Mouse (Mus musculus) cerebellum, postnatal 36 days (tissue): ENCODE results near the gene Cmc1.

Source experiments
- DNase-seq, 2 experiments: peaks; one replicate each; pipeline ENCODE4 v3.0.0; 2021 to 2022; ENCODE audit warnings: mixed read lengths in 2 of 2

Cmc1 gene

DNA sequence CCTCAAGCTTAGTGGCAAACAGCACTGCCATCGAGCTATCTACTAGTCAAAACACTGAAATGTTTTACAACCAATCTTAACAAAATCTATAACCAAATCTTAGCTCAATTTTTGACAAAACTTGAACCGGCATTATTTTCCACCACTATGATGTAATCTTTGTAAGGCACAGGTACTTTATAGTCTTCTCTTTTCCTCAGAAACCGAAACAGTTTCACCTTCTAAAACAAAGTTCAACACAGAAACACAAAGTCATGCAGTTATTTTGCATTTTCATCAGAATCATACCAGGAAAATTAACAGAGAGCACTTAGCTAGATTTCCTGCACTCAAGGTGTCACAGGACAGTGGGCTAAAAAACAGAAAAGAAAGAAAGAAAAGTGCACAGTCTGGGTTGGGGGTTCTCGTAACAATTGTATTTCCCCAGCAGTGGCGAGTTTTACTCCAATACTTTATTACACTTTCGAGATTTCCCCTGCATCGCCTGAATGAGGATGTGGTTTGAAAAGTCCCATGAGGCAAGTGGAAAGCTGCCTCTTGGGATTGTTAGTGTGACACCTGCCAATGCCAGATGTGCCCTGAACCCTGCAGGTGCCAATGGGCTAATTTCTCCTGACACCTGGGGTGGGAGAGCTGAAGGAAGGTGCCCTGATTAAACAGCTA lies 40.1 kb downstream of the Cmc1 start:
- DNase-seq, result no peak

DNA sequence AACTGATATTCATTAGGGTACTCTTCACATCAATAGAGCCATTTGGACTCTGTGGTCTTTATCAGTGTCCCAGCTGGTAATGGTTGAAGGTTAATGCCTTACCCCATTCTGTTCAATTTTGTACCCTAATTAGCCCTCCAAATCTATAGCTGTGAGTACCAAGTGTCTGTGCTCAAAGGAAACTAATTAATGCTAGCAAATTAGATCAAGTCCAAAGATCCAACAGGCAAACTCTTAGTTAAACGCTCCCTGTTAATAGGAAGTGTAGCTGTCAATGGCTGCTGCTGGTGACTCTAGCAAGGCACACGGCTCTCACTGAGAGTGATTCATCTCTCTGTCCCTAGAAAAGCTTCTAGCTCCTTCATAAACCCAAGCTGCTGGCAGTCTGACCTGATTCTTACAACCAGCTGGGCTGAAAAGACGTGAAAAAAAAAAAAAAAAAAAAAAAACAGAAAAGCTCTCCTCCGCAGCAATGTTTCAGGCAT lies 41.4 kb downstream of the Cmc1 start:
- no peak for DNase-seq

DNA sequence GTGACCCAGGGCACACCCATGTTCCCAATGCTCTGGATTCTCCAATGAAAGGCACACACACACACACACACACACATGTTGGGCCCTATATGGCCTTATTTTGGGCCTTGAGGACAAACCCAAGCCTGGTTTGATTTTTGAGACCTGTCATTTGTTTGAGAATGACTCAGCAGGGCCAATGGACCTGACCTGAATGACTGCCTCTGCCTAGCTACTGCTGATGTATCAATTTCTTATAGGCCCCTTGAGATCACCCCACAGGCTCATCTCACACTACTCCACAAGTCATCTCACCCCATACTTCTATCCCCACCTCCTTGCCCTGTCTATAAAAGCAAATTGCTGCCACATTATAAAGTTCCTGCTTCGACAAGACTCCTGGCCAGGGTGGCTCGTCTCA lies 48.2 kb downstream of the Cmc1 start:
- DNase-seq, result no peak

DNA sequence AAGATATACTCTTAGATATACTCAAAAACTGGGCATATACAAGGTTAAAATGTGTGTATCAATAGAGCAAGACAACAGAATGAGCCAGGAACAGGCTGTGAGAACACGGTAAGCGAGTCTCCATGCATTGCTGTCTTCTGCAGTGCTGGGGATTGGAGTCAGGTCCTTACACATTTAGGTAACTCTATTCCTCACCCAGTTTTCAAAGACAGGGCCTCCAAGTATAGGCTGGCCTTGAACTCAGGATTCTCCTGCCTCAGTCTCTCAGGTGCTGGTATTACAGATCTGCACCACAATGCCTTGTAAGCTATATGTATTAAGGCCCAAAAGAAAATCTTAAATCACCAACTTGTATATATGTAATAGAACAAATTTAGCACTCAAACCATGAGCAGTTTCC lies 49.5 kb downstream of the Cmc1 start:
- DNase-seq, result no peak

DNA sequence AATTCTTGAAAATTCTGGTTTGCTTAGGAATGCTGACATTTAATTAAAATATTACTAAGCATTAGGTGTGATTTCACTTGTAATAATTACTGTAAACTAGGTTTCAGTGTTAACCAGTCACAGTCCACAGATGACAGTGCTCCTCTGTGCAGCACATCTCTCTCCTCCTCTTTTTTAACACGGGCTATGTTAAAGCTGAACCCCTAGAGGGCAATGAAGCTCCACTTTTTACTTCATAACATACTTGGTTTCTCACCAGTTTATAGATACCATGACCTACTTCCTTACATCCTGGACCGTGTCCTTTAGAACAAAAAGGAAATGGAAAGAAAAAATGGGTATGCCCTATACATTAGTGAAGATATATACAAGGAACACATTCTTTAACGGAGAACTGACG lies 50.6 kb downstream of the Cmc1 start:
- no peak for DNase-seq

DNA sequence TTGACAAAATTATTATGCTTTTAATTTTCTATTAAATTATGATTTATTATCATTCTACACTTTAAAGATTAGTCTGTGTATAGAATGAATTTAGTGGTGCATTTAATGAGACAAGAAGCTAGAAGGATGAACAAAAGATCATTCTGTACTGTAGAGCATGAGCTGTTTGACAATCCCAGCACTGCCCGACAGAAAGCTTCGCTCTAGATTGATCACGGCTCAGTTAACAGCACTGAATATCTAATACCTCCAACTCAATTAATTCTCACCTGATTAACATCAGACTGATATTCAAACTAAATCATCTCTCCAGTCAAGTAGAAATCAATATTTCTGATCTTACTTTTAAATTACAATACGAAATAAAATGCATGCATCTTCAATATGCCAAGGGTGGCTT lies 66.1 kb downstream of the Cmc1 start:
- DNase-seq, result no peak

DNA sequence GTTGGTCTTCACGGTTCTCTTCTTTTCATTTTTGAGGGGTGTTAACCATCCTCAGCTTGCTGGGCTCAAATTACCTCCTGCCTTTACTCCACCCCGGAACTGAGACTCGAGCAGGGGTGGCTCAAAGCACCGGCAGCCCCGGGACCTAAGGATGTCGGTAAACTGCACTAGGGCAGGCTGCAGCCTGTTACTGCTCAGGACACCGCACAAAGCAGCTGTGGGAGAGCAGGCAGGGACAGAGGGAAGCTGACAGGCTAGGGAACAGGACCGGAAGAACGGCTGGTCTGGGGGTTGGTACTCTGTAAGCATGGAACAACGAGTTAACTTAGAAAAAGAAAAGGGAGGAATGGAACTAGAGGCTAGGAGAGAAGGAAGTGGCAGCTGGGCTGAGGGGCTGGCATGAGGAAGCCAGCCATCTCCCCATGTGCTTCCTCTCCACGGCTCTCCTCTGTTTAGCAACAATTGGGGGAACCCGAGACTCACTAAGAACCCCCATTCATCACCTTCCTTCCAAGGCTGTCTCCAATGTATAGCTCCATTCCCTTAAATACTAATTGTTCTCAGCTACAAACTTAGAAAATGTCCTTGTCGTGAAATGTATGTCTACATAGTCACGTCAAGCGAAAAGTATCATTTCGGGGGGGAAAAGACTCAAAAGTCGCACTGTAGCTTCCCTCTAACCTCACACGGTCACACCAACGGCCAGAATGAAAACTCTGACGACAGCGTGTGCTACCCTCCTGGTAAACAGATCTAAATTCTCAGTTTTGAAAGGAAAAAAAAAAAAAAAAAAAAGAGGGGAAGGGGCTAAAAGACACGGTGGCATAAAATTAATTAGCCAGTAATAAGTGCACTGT lies 67.2 kb downstream of the Cmc1 start:
- no peak for DNase-seq

DNA sequence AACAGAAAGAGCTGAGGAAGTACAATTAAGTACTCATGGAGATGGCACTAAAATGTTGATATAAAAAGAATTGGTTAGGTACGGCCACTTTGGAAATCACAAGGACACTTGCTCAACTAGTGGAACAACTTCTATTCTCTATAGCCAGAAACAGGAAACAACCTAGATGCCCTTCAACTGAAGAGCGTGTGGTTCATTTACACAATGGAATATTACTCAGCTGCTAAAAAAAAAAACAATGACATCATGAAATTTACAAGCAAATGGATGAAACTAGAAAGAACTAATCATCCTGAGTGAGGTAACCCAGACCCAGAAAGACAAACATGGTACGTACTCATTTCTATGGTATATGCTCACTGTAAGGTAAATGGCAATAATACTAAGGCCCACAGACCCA lies 76.6 kb downstream of the Cmc1 start:
- no peak for DNase-seq

DNA sequence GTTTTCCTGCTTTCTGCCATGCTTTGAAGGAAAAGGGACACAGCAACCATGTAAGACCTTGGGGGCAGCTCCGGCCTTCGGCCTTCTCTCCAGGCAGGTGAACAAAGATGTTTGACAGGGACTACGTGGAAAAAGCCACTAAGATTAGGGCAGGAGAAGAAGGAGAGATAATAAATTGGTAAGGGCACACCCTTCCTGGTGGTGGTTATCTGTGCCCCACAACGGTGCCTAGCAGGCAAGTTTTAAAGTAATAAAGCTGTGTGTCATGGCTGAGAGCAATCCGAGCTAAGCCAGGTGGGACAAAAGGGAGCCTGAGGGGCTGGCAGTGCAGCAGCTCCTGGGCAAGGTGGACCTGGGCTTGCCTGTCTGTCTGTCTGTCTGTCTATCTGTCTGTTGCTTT lies 77.9 kb downstream of the Cmc1 start:
- DNase-seq, result no peak

DNA sequence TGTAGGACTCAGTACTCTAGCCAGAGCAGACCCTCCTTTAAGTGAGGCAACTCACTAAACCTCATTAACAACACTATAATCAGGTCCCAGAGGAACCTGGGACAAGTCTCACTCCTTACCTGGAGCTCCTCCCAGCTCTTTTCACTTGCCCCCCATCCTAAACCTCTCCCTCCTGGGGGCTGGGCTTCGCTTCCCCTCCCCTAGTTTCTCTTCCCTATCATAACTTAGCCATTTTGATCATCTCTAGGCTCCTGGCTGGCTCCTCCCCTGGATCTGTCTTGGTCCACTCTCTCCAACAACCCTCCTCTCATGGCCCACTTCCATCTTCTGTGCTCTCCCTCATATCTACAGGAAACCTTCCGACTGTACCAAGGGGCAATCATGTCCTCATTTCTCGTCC lies 78.6 kb downstream of the Cmc1 start:
- no peak for DNase-seq

DNA sequence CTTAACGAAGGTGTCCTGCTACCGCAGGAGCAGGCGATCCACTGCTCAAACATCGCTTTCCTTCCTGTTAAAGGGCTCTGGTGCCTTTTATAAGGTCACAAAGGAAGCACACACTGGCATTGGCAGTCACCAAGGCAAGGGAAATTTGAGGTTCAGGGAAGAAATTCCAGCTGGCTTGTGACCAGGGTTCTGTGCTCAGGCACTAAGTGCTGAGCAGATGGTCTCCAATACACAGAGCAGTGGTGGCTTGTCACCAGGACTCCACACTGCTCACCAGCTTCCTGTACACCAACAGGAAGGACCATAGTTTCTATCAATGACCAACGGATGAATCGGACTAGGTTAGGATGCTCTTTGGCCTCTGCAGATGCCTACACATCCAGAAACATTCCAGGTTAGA lies 79.5 kb downstream of the Cmc1 start:
- peak; percentile 81 to 86 for DNase-seq

DNA sequence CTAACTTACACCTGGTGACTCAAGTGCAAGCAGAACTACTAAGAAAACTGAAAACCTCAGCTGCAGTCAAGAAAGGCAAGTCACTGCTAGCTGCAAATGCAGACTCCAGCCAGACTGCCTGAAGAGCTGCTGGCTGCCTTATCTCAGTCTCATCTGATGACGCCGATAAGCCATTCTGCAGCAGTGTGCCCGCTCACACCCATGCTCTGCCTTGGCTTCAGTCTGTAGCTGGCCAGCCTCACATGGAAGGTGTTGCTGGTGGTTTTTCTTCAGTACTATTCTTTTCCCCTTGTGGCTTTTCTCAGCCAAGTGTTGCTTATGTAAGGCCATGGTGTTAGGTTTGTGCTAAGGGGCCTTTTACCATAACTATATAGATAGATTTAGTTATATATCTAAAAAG lies 90.9 kb downstream of the Cmc1 start:
- no peak for DNase-seq

DNA sequence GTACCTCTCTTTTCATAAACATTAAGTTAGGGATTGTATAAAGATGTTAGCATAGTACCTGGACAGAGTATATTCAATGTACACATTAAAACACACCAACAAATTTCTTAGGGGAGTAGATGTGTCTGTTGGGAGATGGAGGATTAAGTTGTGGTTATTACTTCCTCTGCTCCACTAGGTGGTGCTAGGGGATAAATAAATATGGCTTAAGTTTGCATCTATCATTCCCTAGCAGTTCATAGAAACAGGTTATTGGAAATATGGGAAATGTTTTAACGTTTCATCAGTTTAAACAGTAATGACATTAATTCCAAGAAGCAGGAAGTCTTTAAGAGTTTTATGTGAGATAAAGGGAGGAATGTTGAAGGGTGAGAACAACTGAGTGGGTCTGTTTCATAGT lies 96.7 kb downstream of the Cmc1 start:
- DNase-seq, result no peak

DNA sequence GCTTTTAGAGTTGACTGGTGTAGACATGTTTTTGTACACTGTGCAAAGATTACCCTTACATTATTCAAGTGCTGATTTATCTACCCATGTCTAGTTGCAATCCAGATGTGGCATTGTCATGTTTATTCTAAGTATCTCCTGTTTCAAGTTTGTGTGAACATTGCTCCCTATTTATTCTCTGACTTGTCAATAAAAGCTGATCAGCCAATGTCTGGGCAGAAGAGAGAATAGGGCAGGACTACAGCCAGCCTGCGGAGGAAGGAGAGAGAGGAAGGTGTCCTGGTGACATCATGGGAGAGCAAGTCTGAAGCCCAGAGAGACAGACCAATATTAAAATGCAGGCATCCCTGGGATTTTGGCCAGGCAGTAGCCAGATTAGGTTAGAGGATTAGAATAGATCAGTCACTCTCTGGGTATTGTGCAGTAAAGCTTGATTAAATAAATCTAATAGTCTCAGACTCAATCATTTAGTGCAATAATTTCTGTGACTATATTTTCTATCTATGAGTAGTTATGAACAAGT lies 104.9 kb downstream of the Cmc1 start:
- DNase-seq, result no peak

DNA sequence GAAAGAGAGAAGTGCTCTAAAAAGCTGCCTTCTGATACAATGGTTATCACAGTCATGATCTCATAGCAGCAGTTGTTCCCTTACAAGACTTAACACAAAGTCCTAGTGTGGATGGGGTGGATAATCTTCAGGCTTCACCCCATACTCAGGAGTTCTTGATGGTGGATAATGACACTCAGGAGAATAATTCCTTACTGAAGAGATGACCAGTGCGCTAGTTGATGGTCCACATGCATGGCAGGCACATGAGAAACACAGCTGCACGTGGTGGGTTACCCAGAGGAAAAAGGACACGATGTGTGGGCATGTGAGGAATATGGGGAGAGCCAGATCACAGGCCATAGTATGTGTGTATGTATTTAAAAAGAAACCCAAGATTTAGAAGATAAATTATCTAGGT lies 106.4 kb downstream of the Cmc1 start:
- no peak for DNase-seq

DNA sequence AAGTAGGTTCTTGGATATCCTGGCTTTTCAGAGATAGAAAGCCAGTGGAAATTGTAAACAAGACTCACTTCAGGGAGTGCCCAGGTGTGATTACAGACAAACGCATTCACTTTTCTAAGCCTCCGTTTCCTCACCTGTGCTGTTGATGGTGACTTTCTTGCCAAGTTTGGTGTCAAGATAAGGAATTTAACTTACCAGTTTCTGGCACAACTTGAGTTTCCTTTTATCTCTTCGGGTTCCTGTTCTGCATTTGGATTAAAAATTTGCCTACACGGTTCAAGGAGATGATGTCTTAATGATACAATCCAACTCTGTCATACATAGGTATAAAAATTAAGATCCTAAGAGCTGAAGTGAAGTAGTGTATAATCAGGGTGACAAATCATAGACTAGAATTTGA lies 107.2 kb downstream of the Cmc1 start:
- DNase-seq, result no peak

DNA sequence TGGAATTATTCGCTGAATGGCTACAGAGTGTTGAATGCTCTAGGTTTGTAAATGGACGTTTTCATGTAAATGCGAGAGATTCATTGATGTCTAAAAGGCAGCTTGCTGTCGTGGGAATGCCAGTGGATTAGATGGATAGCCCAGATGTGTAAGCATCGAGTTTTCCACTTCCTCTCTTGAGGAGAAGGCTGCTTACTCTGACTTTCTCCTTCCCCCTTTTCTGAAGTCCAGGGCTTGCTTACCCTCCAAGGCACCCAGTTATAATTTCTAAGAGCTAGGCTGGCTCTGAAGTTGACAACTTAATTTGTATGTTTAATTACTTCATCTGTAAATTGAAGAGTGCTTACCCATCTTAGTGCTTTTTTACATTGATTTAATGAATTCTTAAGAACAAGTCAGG lies 108.3 kb downstream of the Cmc1 start:
- DNase-seq, result no peak

DNA sequence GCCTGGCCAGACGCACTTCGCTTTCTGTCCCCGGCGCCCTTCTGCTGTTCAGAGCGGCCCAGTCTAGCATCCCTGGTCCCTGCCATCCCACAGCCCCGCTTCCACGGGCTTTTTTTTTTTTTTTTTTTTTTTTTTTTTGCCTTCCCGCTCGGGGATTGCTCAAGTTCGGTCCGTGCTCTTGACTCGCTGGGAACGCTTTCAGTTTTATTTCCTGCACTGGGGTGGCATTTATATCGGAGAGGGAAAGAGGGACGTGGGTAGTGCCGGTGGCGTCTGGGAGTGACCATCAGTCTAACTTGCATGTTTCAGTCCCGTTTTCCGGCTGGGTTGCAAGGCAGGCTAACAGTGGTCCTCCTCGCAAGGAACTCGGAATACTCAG lies 109.0 kb downstream of the Cmc1 start:
- DNase-seq, result no peak

DNA sequence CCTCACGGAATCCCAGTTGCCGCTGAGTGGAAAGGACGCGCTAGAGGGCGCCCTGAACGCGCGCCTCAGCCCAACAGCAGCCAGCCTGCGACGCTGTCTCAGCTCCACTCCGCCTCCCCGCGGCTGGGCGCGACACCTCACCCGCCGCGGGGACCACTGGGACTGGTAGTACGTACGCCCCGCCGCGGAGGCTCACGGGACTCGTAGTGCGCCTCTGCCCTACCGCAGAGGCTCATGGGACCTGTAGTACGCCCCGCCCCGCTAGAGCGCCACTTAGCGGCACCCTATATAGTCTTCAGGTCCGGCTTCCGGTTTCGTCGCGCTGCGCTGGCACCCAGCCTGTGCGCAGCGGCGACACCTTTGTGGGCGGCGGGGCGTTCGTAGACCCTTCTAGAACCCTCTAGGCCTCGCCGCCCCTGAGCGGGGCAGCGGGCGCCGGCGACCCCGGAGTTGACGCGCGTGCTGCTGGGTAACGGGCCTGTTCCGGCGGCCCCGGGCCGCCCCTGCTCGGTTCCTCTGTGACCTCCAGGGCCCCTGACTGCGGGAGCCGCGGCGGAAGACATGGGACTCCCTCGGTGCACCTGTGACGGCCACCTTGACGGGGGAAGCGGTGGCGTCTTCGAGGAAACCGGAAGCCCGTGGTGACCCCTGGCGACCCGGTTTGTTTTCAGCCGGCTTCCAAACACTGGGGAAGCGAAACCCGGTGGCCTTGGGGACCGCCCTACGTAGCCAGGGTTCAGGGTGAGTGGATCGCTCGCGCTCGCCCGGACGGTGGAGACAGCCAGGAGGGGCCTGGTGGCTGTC lies 109.6 kb downstream of the Cmc1 start, which contains the start of gene Azi2:
Gene Azi2, plus strand, starts transcription at position 282 of the 804 bp plus-strand sequence.
- DNase-seq, result peak; percentile 98 to 99

DNA sequence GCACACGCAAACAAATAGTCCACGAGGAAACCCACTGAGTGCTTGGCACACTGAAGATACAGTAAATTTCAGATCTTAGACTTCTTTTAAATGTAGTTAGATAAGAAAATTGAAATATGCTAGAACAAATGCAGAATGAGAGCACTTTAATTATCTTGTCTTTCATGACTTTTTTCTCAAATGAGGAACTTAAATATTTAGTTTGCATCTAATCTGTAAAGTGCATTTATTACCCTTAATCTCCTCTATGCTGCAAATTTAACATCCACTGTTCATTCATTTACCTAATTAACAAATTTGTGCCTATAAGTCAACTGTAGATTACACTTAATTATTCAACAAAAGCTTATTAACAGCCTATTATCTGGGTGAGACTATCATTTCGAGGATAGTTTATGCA lies 115.0 kb downstream of the Cmc1 start:
- no peak for DNase-seq

DNA sequence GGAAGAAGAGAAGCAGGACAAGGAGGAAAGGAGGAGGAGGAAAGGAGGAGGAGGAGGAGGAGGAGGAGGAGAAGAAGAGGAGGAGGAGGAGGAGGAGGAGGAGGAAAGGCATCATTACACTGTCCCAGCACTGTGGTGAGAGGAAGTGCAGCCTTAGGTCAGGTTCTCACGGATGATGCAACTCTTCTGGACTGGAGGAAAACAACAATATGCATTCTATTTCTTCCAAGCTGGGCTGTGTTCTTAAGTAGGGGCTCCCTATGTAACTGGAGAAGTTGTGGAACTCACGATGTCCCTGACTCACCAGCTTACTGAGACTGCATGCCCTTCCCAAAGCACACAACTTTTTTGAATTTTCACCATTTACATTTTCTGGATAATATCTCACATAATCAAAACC lies 118.3 kb downstream of the Cmc1 start:
- no peak for DNase-seq

DNA sequence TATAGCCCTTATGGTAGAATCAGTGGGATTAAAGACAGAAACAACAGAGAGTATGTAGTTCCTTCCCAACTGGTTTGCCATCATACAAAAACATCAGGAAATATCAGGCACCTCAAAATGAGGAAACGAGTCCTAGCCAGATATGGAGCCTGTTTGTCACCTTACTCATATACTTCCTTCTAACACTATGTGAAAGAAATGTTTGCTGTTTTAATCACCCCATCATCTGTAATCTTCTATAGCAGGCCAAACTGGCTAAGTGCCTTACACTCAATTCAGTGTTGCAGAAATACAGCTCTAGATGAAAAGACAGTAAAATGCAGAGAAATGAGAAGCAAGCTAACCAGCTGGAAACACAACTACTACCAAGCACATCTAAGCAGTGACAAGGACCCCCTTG lies 119.7 kb downstream of the Cmc1 start:
- no peak for DNase-seq

DNA sequence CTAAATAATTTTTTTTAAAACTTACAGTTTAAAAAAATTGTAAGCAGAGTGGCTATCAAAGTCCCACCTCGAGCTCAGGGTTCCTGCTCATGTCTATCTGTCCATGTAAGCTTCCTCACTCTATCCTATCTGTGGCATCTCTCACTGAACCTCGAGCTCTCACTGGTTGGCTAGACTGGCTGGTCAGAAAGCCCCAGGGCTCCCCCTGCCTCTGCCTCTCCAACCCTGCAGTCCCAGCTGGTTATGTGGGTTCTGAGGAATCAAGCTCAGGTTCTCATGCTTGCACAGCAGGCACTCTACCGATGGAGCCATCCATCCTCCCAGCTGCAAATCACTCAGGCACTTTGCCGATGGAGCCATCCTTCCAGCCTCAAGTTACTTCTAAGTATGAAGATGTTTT lies 120.5 kb downstream of the Cmc1 start:
- DNase-seq, result no peak
